21 mouse cellular contexts compared by ENCODE assay signal in the genomic region with DNA sequence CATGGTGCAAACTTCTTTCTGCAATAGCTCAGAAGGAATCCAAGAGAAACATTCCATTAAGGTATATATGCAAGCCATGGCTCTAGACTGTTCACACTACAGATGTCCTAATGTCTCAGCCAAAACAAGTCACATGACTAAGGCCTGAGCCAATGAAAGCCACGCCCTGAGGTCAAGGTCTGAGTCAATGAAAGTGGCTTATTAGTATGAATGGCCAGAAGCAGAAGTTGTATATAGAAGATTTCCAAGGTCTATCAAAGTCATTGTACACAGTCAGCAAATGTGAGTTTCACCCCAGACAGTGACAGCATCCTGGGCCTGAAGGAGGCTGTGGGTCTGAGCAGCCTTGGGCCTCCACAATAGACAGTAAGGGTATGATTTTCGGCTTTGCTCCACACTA. TPM values are rescaled to one million over a fixed set of nuclear protein-coding genes. Genes with fewer than 3 reads are reported as not detected.
DNase-seq lines count a peak whose midpoint lies in the region; ATAC-seq and TF ChIP-seq lines count a peak whose summit lies in the region.
"Had no signal": no experiment of that assay in that cellular context is flagged by ENCODE, and none has a peak within 500 bp of the region (broad histone marks: within the 10 kb centered on the region; RNA-seq: fewer than 3 reads in every experiment).

No protein-coding gene starts in this region.

- no peak overlapping the region for H3K4me2 ChIP-seq in neural tube, embryonic 11.5 days (ENCODE audit: low read depth)
- no peak overlapping the region for H3K4me2 ChIP-seq in neural tube, embryonic 15.5 days
- H3K4me2 ChIP-seq in intestine, postnatal 0 days (replicated peaks; ENCODE audit: low read depth) = no peak overlapping the region
- H3K4me2 ChIP-seq: forebrain, embryonic 13.5 days; midbrain, embryonic 12.5 days had no signal

- TF ChIP-seq CTCF in intestine, postnatal 0 days (IDR thresholded peaks at IDR 0.05; ENCODE audit: low read depth) = no peak

- H3K9me3 ChIP-seq in heart, embryonic 10.5 days = no peaks in the 10 kb centered on the region
- H3K9me3 ChIP-seq in neural tube, embryonic 11.5 days (ENCODE audit: control insufficient read depth, low read length) = no peaks in the 10 kb centered on the region
- no peaks in the 10 kb centered on the region for H3K9me3 ChIP-seq in neural tube, embryonic 15.5 days (replicated peaks)
- H3K9me3 ChIP-seq in intestine, postnatal 0 days (ENCODE audit: control insufficient read depth) = no peaks in the 10 kb centered on the region
- H3K9me3 ChIP-seq: hindbrain, embryonic 10.5 days; midbrain, embryonic 12.5 days had no signal

- H3K9ac ChIP-seq in neural tube, embryonic 11.5 days (ENCODE audit: low read length) = no peak overlapping the region
- H3K9ac ChIP-seq in neural tube, embryonic 15.5 days (replicated peaks) = no peak overlapping the region
- H3K9ac ChIP-seq in intestine, postnatal 0 days (ENCODE audit: low read depth, low read length) = no peak overlapping the region
- H3K9ac ChIP-seq: forebrain, embryonic 13.5 days; liver, embryonic 14.5 days; midbrain, embryonic 12.5 days had no signal

- ATAC-seq in neural tube, embryonic 11.5 days (ENCODE audit: insufficient read depth, low FRiP score, low TSS enrichment) = 0 out of 2 replicates have a peak, but pooled peaks have one; percentile 28
- no peak for ATAC-seq in neural tube, embryonic 15.5 days (ENCODE audit: low FRiP score)
- no peak for ATAC-seq in intestine, postnatal 0 days
- ATAC-seq: forebrain, embryonic 13.5 days; inflammation-experienced regulatory T-cells, adult 6 months; lung, postnatal 0 days had no signal

- H3K4me3 ChIP-seq in heart, embryonic 10.5 days = no peak overlapping the region
- H3K4me3 ChIP-seq in neural tube, embryonic 11.5 days (ENCODE audit: low read depth, low read length) = no peak overlapping the region
- no peak overlapping the region for H3K4me3 ChIP-seq in neural tube, embryonic 15.5 days (replicated peaks)
- H3K4me3 ChIP-seq in intestine, postnatal 0 days (ENCODE audit: low read depth, low read length) = no peak overlapping the region
- H3K4me3 ChIP-seq: forebrain, embryonic 13.5 days; hindbrain, embryonic 10.5 days; midbrain, embryonic 12.5 days had no signal

- no peak overlapping the region for H3K27ac ChIP-seq in heart, embryonic 10.5 days
- H3K27ac ChIP-seq in neural tube, embryonic 11.5 days (ENCODE audit: low read depth, low read length) = no peak overlapping the region
- no peak overlapping the region for H3K27ac ChIP-seq in neural tube, embryonic 15.5 days (replicated peaks)
- H3K27ac ChIP-seq in intestine, postnatal 0 days (ENCODE audit: low read depth, low read length) = no peak overlapping the region
- H3K27ac ChIP-seq: forebrain, embryonic 13.5 days; hindbrain, embryonic 10.5 days; liver, embryonic 14.5 days; midbrain, embryonic 12.5 days had no signal

- peak; percentile 66 for DNase-seq in heart, embryonic 10.5 days (ENCODE audit: low spot score)
- DNase-seq in heart, postnatal 36 days = no peak
- no peak for DNase-seq in neural tube, embryonic 11.5 days (ENCODE audit: low spot score)
- DNase-seq in adipocyte (ENCODE audit: low spot score) = peak; percentile 6
- no peak for DNase-seq in lung, postnatal 14 days
- DNase-seq: adrenal gland, adult 8-10 months; cerebellum, adult 11 months; cerebellum, postnatal 14 days; gastrocnemius, postnatal 36 days; kidney, postnatal 25 days; layer of hippocampus, adult 9-11 months; right cerebral cortex, postnatal 25 days; thymus, postnatal 4 days had no signal

- H3K36me3 ChIP-seq in heart, embryonic 10.5 days = no peaks in the 10 kb centered on the region
- H3K36me3 ChIP-seq in neural tube, embryonic 11.5 days (ENCODE audit: control insufficient read depth, insufficient read depth, low read length) = no peaks in the 10 kb centered on the region
- H3K36me3 ChIP-seq in neural tube, embryonic 15.5 days = no peaks in the 10 kb centered on the region
- H3K36me3 ChIP-seq in intestine, postnatal 0 days (ENCODE audit: control insufficient read depth, insufficient read depth) = no peaks in the 10 kb centered on the region
- H3K36me3 ChIP-seq: hindbrain, embryonic 10.5 days; midbrain, embryonic 12.5 days had no signal

- WGBS in heart, embryonic 10.5 days = 73% methylated on average over 2 of the region's 2 CpGs
- WGBS in neural tube, embryonic 11.5 days = 76% methylated on average over 2 of the region's 2 CpGs
- 70% methylated on average over 2 of the region's 2 CpGs for WGBS in neural tube, embryonic 15.5 days
- WGBS in intestine, postnatal 0 days = 80% methylated on average over 2 of the region's 2 CpGs

- no peaks in the 10 kb centered on the region for H3K4me1 ChIP-seq in heart, embryonic 10.5 days
- peaks cover 5% of the 10 kb centered on the region for H3K4me1 ChIP-seq in neural tube, embryonic 11.5 days (ENCODE audit: control insufficient read depth, insufficient read depth, low read length)
- no peaks in the 10 kb centered on the region for H3K4me1 ChIP-seq in neural tube, embryonic 15.5 days
- H3K4me1 ChIP-seq in intestine, postnatal 0 days (replicated peaks; ENCODE audit: control insufficient read depth, insufficient read depth, low read length) = no peaks in the 10 kb centered on the region

- intact Hi-C loops in heart, postnatal 36 days (cut with DNase I) = no loop called here

- no peaks in the 10 kb centered on the region for H3K27me3 ChIP-seq in heart, embryonic 10.5 days (ENCODE audit: insufficient read depth, poor library complexity, severe bottlenecking)
- H3K27me3 ChIP-seq in neural tube, embryonic 11.5 days (ENCODE audit: control insufficient read depth, insufficient read depth, low read length) = no peaks in the 10 kb centered on the region
- H3K27me3 ChIP-seq in neural tube, embryonic 15.5 days (replicated peaks) = no peaks in the 10 kb centered on the region
- H3K27me3 ChIP-seq in intestine, postnatal 0 days (replicated peaks; ENCODE audit: control insufficient read depth, insufficient read depth, low read length) = no peaks in the 10 kb centered on the region
- H3K27me3 ChIP-seq: midbrain, embryonic 12.5 days had no signal

RNA-seq across cellular contexts. Expression of a gene that starts 52.2 kb away (rescaled TPM):
- 0.49 and 1.8 TPM in 2 replicates for polyA plus RNA-seq in heart, embryonic 10.5 days (2016; fragmentation: Nextera tagmentation; extraction: Ambion mirVana)
- total RNA-seq in heart, postnatal 36 days (2021) = 10 to 100 TPM; 52.5 to 55.1 TPM
- polyA plus RNA-seq in neural tube, embryonic 11.5 days (2014; fragmentation: Nextera tagmentation; extraction: Ambion mirVana) = 0.51 and 0.73 TPM in 2 replicates
- 3.0 and 3.4 TPM in 2 replicates for polyA plus RNA-seq in neural tube, embryonic 15.5 days (2015; fragmentation: Nextera tagmentation; extraction: Ambion mirVana)
- polyA plus RNA-seq in intestine, postnatal 0 days (2015; fragmentation: Nextera tagmentation; extraction: Ambion mirVana) = 2.3 and 2.6 TPM in 2 replicates

Comparison
In these comparisons a context has a peak if more than half of its experiments do, and no peak if none do; other contexts are left out.
1. DNase-seq: peak in heart, embryonic 10.5 days (single experiment) and adipocyte (single experiment); none in heart, postnatal 36 days (0 of 2), neural tube, embryonic 11.5 days (single experiment) and lung, postnatal 14 days (single experiment).